Mouse (Mus musculus): ENCODE measurements at regions not wholly inside any gene's neighbourhood (a gene's known extent, or its start where the extent isn't known, plus 50 kb on each side); places are given as distances from the start of the nearest gene placed in this dataset.

- DNase-seq (ENCODE audit: low spot score in 2 of 2), result no peak
These were observed 128.6 kb upstream of the Hgf start for GRCm38 (mm10) chr5:16424745-16425144.

GRCm38 (mm10) chr5:16425302-16425701, 128.0 kb upstream of the Hgf start:
- DNase-seq (ENCODE audit: low spot score in 2 of 2), result no peak

- no peak for DNase-seq (ENCODE audit: low spot score in 2 of 2)
These were observed 127.0 kb upstream of the Hgf start for GRCm38 (mm10) chr5:16426306-16426705.

- no peak for DNase-seq (ENCODE audit: low spot score in 2 of 2)
These were observed 118.7 kb upstream of the Hgf start for GRCm38 (mm10) chr5:16434586-16434985.

- no peak for DNase-seq (ENCODE audit: low spot score in 2 of 2)
These were observed 108.2 kb upstream of the Hgf start for GRCm38 (mm10) chr5:16445056-16445455.

- DNase-seq (ENCODE audit: low spot score in 2 of 2), result no peak
These were observed 106.3 kb upstream of the Hgf start for GRCm38 (mm10) chr5:16446977-16447376.

GRCm38 (mm10) chr5:16461795-16462194, 91.5 kb upstream of the Hgf start:
- DNase-seq (ENCODE audit: low spot score in 2 of 2), result no peak

GRCm38 (mm10) chr5:16466266-16466665, 87.0 kb upstream of the Hgf start:
- no peak for DNase-seq (ENCODE audit: low spot score in 2 of 2)

GRCm38 (mm10) chr5:16468560-16468959, 84.7 kb upstream of the Hgf start:
- no peak for DNase-seq (ENCODE audit: low spot score in 2 of 2)

- DNase-seq (ENCODE audit: low spot score in 2 of 2), result no peak
These were observed 84.1 kb upstream of the Hgf start for GRCm38 (mm10) chr5:16469221-16469620.

GRCm38 (mm10) chr5:16469644-16470275, 83.5 kb upstream of the Hgf start:
- DNase-seq (ENCODE audit: low spot score in 2 of 2), result peak; percentile 41 to 65

- no peak for DNase-seq (ENCODE audit: low spot score in 2 of 2)
These were observed 82.8 kb upstream of the Hgf start for GRCm38 (mm10) chr5:16470366-16470982.

GRCm38 (mm10) chr5:16487969-16488368, 65.3 kb upstream of the Hgf start:
- DNase-seq (ENCODE audit: low spot score in 2 of 2), result no peak

- no peak for DNase-seq (ENCODE audit: low spot score in 2 of 2)
These were observed 63.5 kb upstream of the Hgf start for GRCm38 (mm10) chr5:16489803-16490202.

- DNase-seq (ENCODE audit: low spot score in 2 of 2), result no peak
These were observed 53.4 kb upstream of the Hgf start for GRCm38 (mm10) chr5:16499891-16500290.

All from spleen, postnatal 4 days (tissue).